Mouse (Mus musculus): ENCODE data around the gene Psmc1. TPM values are rescaled to one million over a fixed set of nuclear protein-coding genes. Genes with fewer than 3 reads are reported as not detected.
A peak's percentile ranks its signal among the peaks of the same experiment; 100 is the strongest.

The Psmc1 gene
- polyA plus RNA-seq (2012; rRNA removed) (33.3 and 66.9 TPM in 2 replicates), polyA plus RNA-seq (2014; fragmentation: Nextera tagmentation; extraction: Ambion mirVana) (148 TPM in 2 replicates)

- Histone ChIP-seq H3K36me3 (replicated peaks; ENCODE audit: control insufficient read depth, insufficient read depth, low read depth) (peaks cover 29% of the 10 kb centered on the region), H3K9me3 (ENCODE audit: control insufficient read depth, low read length) (no peaks in the 10 kb centered on the region), H3K4me2 (ENCODE audit: low read depth) (peak within 1 kb of the TSS; percentile 80), H3K27me3 (ENCODE audit: control insufficient read depth, insufficient read depth, low read length) (no peaks in the 10 kb centered on the region), H3K4me1 (replicated peaks; ENCODE audit: control insufficient read depth in 2 of 2, insufficient read depth in 2 of 2, low read length in 1 of 2) (peaks cover 4 to 13% of the 10 kb centered on the region in 2 experiments), H3K4me3 (ENCODE audit: insufficient read depth in 1 of 2, low read depth in 2 of 2, low read length in 2 of 2) (peak within 1 kb of the TSS; percentile 94 to 98), H3K27ac (peak within 1 kb of the TSS; percentile 88), H3K9ac (replicated peaks) (peak within 1 kb of the TSS; percentile 90)
- TF ChIP-seq CTCF (IDR thresholded peaks at IDR 0.05; ENCODE audit: low read depth) (peak; percentile 24; the same call in 1 of the 2 replicates), EP300 (IDR thresholded peaks at IDR 0.05; ENCODE audit: low read depth) (peak; percentile 48)
- under 1% methylated on average over 58 of the region's 58 CpGs for WGBS (ENCODE audit: insufficient replicate concordance)
- DNase-seq (ENCODE audit: low read depth in 3 of 3, low spot score in 3 of 3) = peak; percentile 89 to 90 (median 90)
- peak; percentile 88 for ATAC-seq (ENCODE audit: insufficient read depth)
Observed at GRCm38 (mm10) chr12:100109986-100110696, at the start of gene Psmc1. Psmc1 (plus strand) TSS chr12:100110154.

DNA sequence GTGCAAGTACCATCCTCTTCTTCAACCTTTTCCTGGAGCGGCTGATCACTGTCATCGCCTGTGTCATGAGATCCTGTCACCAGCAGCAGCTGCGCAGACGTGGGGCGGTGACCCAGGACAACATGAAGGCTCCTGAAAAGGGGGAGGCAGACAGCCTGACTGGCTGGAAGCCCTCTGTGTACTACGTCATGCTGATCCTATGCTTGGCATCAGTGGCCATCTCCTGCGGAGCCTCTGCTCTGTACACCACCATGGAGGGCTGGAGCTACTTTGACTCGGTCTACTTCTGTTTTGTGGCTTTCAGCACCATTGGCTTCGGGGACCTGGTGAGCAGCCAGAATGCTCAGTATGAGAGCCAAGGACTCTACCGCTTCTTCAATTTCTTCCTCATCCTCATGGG, 48.9 kb upstream of the Psmc1 start:
- H3K4me3 ChIP-seq (ENCODE audit: insufficient read depth in 1 of 2, low read depth in 2 of 2, low read length in 2 of 2) = no peak overlapping the region
- H3K36me3 ChIP-seq (replicated peaks; ENCODE audit: control insufficient read depth, insufficient read depth, low read depth) = no peaks in the 10 kb centered on the region
- TF ChIP-seq CTCF (IDR thresholded peaks at IDR 0.05; ENCODE audit: low read depth) (no peak), EP300 (IDR thresholded peaks at IDR 0.05; ENCODE audit: low read depth) (no peak)
- H3K27ac ChIP-seq = no peak overlapping the region
- DNase-seq (ENCODE audit: low read depth in 3 of 3, low spot score in 3 of 3) (no peak), ATAC-seq (ENCODE audit: insufficient read depth) (no peak)
- H3K9me3 ChIP-seq (ENCODE audit: control insufficient read depth, low read length) = no peaks in the 10 kb centered on the region
- no peaks in the 10 kb centered on the region for H3K27me3 ChIP-seq (ENCODE audit: control insufficient read depth, insufficient read depth, low read length)
- H3K9ac ChIP-seq (replicated peaks) = no peak overlapping the region
- H3K4me1 ChIP-seq (replicated peaks; ENCODE audit: control insufficient read depth in 2 of 2, insufficient read depth in 2 of 2, low read length in 1 of 2) = no peaks in the 10 kb centered on the region
- H3K4me2 ChIP-seq (ENCODE audit: low read depth) = no peak overlapping the region
- 66% methylated on average over 10 of the region's 10 CpGs for WGBS (ENCODE audit: insufficient replicate concordance)

GRCm38 (mm10) chr12:100061826-100062225, 48.1 kb upstream of the Psmc1 start:
- H3K27me3 ChIP-seq (ENCODE audit: control insufficient read depth, insufficient read depth, low read length) = no peaks in the 10 kb centered on the region
- no peak overlapping the region for H3K4me3 ChIP-seq (ENCODE audit: insufficient read depth in 1 of 2, low read depth in 2 of 2, low read length in 2 of 2)

GRCm38 (mm10) chr12:100062584-100062983, 47.4 kb upstream of the Psmc1 start:
- H3K36me3 ChIP-seq (replicated peaks; ENCODE audit: control insufficient read depth, insufficient read depth, low read depth) = no peaks in the 10 kb centered on the region
- 44% methylated on average over 3 of the region's 3 CpGs for whole genome bisulfite sequencing (ENCODE audit: insufficient replicate concordance)
- no peak overlapping the region for H3K4me3 ChIP-seq (ENCODE audit: insufficient read depth in 1 of 2, low read depth in 2 of 2, low read length in 2 of 2)
- H3K4me1 ChIP-seq (replicated peaks; ENCODE audit: control insufficient read depth in 2 of 2, insufficient read depth in 2 of 2, low read length in 1 of 2) = 0 out of 4 replicates have a peak, but pooled peaks cover 0 to 2% of the 10 kb centered on the region in 2 experiments
- no peak overlapping the region for H3K27ac ChIP-seq
- TF ChIP-seq CTCF (IDR thresholded peaks at IDR 0.05; ENCODE audit: low read depth) (no peak), EP300 (IDR thresholded peaks at IDR 0.05; ENCODE audit: low read depth) (no peak)
- no peak overlapping the region for H3K9ac ChIP-seq (replicated peaks)
- no peaks in the 10 kb centered on the region for H3K27me3 ChIP-seq (ENCODE audit: control insufficient read depth, insufficient read depth, low read length)
- H3K4me2 ChIP-seq (ENCODE audit: low read depth) = no peak overlapping the region
- ATAC-seq (ENCODE audit: insufficient read depth) (no peak), DNase-seq (ENCODE audit: low read depth in 3 of 3, low spot score in 3 of 3) (no peak)
- H3K9me3 ChIP-seq (ENCODE audit: control insufficient read depth, low read length) = no peaks in the 10 kb centered on the region

More at GRCm38 (mm10) chr12:100061826-100062225, 48.1 kb upstream of the Psmc1 start:
- no peaks in the 10 kb centered on the region for H3K36me3 ChIP-seq (replicated peaks; ENCODE audit: control insufficient read depth, insufficient read depth, low read depth)
- TF ChIP-seq EP300 (IDR thresholded peaks at IDR 0.05; ENCODE audit: low read depth) = no peak
- no peak for TF ChIP-seq CTCF (IDR thresholded peaks at IDR 0.05; ENCODE audit: low read depth)
- H3K4me1 ChIP-seq (replicated peaks; ENCODE audit: control insufficient read depth in 2 of 2, insufficient read depth in 2 of 2, low read length in 1 of 2) = no peaks in the 10 kb centered on the region
- H3K9ac ChIP-seq (replicated peaks) = no peak overlapping the region
- no peak for ATAC-seq (ENCODE audit: insufficient read depth)
- no peaks in the 10 kb centered on the region for H3K9me3 ChIP-seq (ENCODE audit: control insufficient read depth, low read length)
- no peak for DNase-seq (ENCODE audit: low read depth in 3 of 3, low spot score in 3 of 3)
- no peak overlapping the region for H3K4me2 ChIP-seq (ENCODE audit: low read depth)
- H3K27ac ChIP-seq = no peak overlapping the region

GRCm38 (mm10) chr12:100065109-100065508, 44.8 kb upstream of the Psmc1 start:
- H3K4me1 ChIP-seq (replicated peaks; ENCODE audit: control insufficient read depth in 2 of 2, insufficient read depth in 2 of 2, low read length in 1 of 2) = 0 out of 4 replicates have a peak, but pooled peaks cover 0 to 2% of the 10 kb centered on the region in 2 experiments
- DNase-seq (ENCODE audit: low read depth in 3 of 3, low spot score in 3 of 3) (no peak), ATAC-seq (ENCODE audit: insufficient read depth) (no peak)
- H3K27ac ChIP-seq = no peak overlapping the region
- H3K4me3 ChIP-seq (ENCODE audit: insufficient read depth in 1 of 2, low read depth in 2 of 2, low read length in 2 of 2) = no peak overlapping the region
- no peaks in the 10 kb centered on the region for H3K9me3 ChIP-seq (ENCODE audit: control insufficient read depth, low read length)
- H3K4me2 ChIP-seq (ENCODE audit: low read depth) = no peak overlapping the region
- H3K36me3 ChIP-seq (replicated peaks; ENCODE audit: control insufficient read depth, insufficient read depth, low read depth) = no peaks in the 10 kb centered on the region
- no peak overlapping the region for H3K9ac ChIP-seq (replicated peaks)
- no peak for TF ChIP-seq EP300 (IDR thresholded peaks at IDR 0.05; ENCODE audit: low read depth)
- no peak for TF ChIP-seq CTCF (IDR thresholded peaks at IDR 0.05; ENCODE audit: low read depth)
- WGBS (ENCODE audit: insufficient replicate concordance) = 65% methylated on average over 3 of the region's 3 CpGs
- no peaks in the 10 kb centered on the region for H3K27me3 ChIP-seq (ENCODE audit: control insufficient read depth, insufficient read depth, low read length)
